Mouse (Mus musculus): ENCODE measurements at regions not wholly inside any gene's neighbourhood (a gene's known extent, or its start where the extent isn't known, plus 50 kb on each side); places are given as distances from the start of the nearest gene placed in this dataset.

- WGBS = 77% methylated on average over 4 of the region's 4 CpGs
- no peak overlapping the region for H3K27ac ChIP-seq (replicated peaks)
- no peaks in the 10 kb centered on the region for H3K27me3 ChIP-seq
- H3K36me3 ChIP-seq = no peaks in the 10 kb centered on the region
- H3K9me3 ChIP-seq = no peaks in the 10 kb centered on the region
- no peak overlapping the region for H3K4me2 ChIP-seq
- H3K4me3 ChIP-seq = no peak overlapping the region
- H3K9ac ChIP-seq = no peak overlapping the region
- no peaks in the 10 kb centered on the region for H3K4me1 ChIP-seq (replicated peaks)
- no peak for ATAC-seq (ENCODE audit: low read depth)
Measured at GRCm38 (mm10) chr3:151997534-151998107, 160.2 kb upstream of the Ptgfr start.

GRCm38 (mm10) chr3:151997111-151997510 is 159.7 kb upstream of the Ptgfr start:
- no peak overlapping the region for H3K9ac ChIP-seq
- H3K27ac ChIP-seq (replicated peaks) = no peak overlapping the region
- H3K9me3 ChIP-seq = no peaks in the 10 kb centered on the region
- no peaks in the 10 kb centered on the region for H3K36me3 ChIP-seq
- 86% methylated on average over 4 of the region's 4 CpGs for WGBS
- no peak overlapping the region for H3K4me3 ChIP-seq
- H3K4me2 ChIP-seq = no peak overlapping the region
- H3K4me1 ChIP-seq (replicated peaks) = no peaks in the 10 kb centered on the region
- ATAC-seq (ENCODE audit: low read depth) = no peak
- H3K27me3 ChIP-seq = no peaks in the 10 kb centered on the region

- H3K4me3 ChIP-seq = no peak overlapping the region
- WGBS = 65% methylated on average over 1 of the region's 1 CpGs
- ATAC-seq (ENCODE audit: low read depth) = no peak
Measured at GRCm38 (mm10) chr3:151988221-151988620, 150.8 kb upstream of the Ptgfr start.

GRCm38 (mm10) chr3:151978136-151978535 is 140.7 kb upstream of the Ptgfr start:
- H3K27ac ChIP-seq (replicated peaks) = no peak overlapping the region
- no peaks in the 10 kb centered on the region for H3K27me3 ChIP-seq
- H3K4me3 ChIP-seq = no peak overlapping the region
- H3K36me3 ChIP-seq = no peaks in the 10 kb centered on the region
- H3K9ac ChIP-seq = no peak overlapping the region
- no peaks in the 10 kb centered on the region for H3K9me3 ChIP-seq
- no peak for ATAC-seq (ENCODE audit: low read depth)
- no peak overlapping the region for H3K4me2 ChIP-seq
- H3K4me1 ChIP-seq (replicated peaks) = no peaks in the 10 kb centered on the region
- WGBS = 70% methylated on average over 1 of the region's 1 CpGs

More at GRCm38 (mm10) chr3:151988221-151988620, 150.8 kb upstream of the Ptgfr start:
- Histone ChIP-seq H3K9me3 (no peaks in the 10 kb centered on the region), H3K9ac (no peak overlapping the region), H3K36me3 (no peaks in the 10 kb centered on the region), H3K27ac (replicated peaks) (no peak overlapping the region), H3K4me2 (no peak overlapping the region), H3K27me3 (no peaks in the 10 kb centered on the region), H3K4me1 (replicated peaks) (no peaks in the 10 kb centered on the region)

GRCm38 (mm10) chr3:151977651-151978050 is 140.2 kb upstream of the Ptgfr start:
- Histone ChIP-seq H3K4me3 (no peak overlapping the region), H3K27me3 (no peaks in the 10 kb centered on the region), H3K9me3 (no peaks in the 10 kb centered on the region), H3K9ac (no peak overlapping the region), H3K4me2 (no peak overlapping the region), H3K36me3 (no peaks in the 10 kb centered on the region), H3K27ac (replicated peaks) (no peak overlapping the region), H3K4me1 (replicated peaks) (no peaks in the 10 kb centered on the region)
- ATAC-seq (ENCODE audit: low read depth) = no peak
- WGBS = 92% methylated on average over 4 of the region's 4 CpGs

GRCm38 (mm10) chr3:151949865-151950264 is 112.4 kb upstream of the Ptgfr start:
- Histone ChIP-seq H3K4me1 (replicated peaks) (no peaks in the 10 kb centered on the region), H3K4me2 (no peak overlapping the region), H3K4me3 (no peak overlapping the region), H3K9ac (no peak overlapping the region), H3K9me3 (no peaks in the 10 kb centered on the region), H3K27ac (replicated peaks) (no peak overlapping the region), H3K36me3 (no peaks in the 10 kb centered on the region), H3K27me3 (no peaks in the 10 kb centered on the region)
- 88% methylated on average over 3 of the region's 3 CpGs for WGBS
- ATAC-seq (ENCODE audit: low read depth) = no peak

- Histone ChIP-seq H3K9ac (no peak overlapping the region), H3K27me3 (no peaks in the 10 kb centered on the region), H3K4me3 (no peak overlapping the region), H3K36me3 (no peaks in the 10 kb centered on the region), H3K9me3 (no peaks in the 10 kb centered on the region), H3K4me2 (no peak overlapping the region), H3K27ac (replicated peaks) (no peak overlapping the region), H3K4me1 (replicated peaks) (no peaks in the 10 kb centered on the region)
- WGBS = 93% methylated on average over 5 of the region's 5 CpGs
- ATAC-seq (ENCODE audit: low read depth) = no peak
Measured at GRCm38 (mm10) chr3:151948015-151948645, 110.7 kb upstream of the Ptgfr start.

GRCm38 (mm10) chr3:151945916-151946315 is 108.5 kb upstream of the Ptgfr start:
- Histone ChIP-seq H3K27ac (replicated peaks) (no peak overlapping the region), H3K4me3 (no peak overlapping the region), H3K9ac (no peak overlapping the region), H3K4me2 (no peak overlapping the region), H3K36me3 (no peaks in the 10 kb centered on the region), H3K9me3 (no peaks in the 10 kb centered on the region), H3K27me3 (no peaks in the 10 kb centered on the region), H3K4me1 (replicated peaks) (no peaks in the 10 kb centered on the region)
- ATAC-seq (ENCODE audit: low read depth) = no peak
- WGBS = 85% methylated on average over 3 of the region's 3 CpGs

- WGBS = 69% methylated on average over 3 of the region's 3 CpGs
- H3K27ac ChIP-seq (replicated peaks) = no peak overlapping the region
- H3K9me3 ChIP-seq = no peaks in the 10 kb centered on the region
- no peak overlapping the region for H3K4me2 ChIP-seq
- no peaks in the 10 kb centered on the region for H3K27me3 ChIP-seq
- H3K9ac ChIP-seq = no peak overlapping the region
- no peaks in the 10 kb centered on the region for H3K4me1 ChIP-seq (replicated peaks)
- no peaks in the 10 kb centered on the region for H3K36me3 ChIP-seq
- H3K4me3 ChIP-seq = no peak overlapping the region
- ATAC-seq (ENCODE audit: low read depth) = no peak
Measured at GRCm38 (mm10) chr3:151943542-151943941, 106.1 kb upstream of the Ptgfr start.

- Histone ChIP-seq H3K27me3 (no peaks in the 10 kb centered on the region), H3K4me1 (replicated peaks) (no peaks in the 10 kb centered on the region), H3K4me2 (no peak overlapping the region), H3K36me3 (no peaks in the 10 kb centered on the region), H3K9me3 (no peaks in the 10 kb centered on the region), H3K27ac (replicated peaks) (no peak overlapping the region), H3K4me3 (no peak overlapping the region), H3K9ac (no peak overlapping the region)
- ATAC-seq (ENCODE audit: low read depth) = no peak
- 88% methylated on average over 2 of the region's 2 CpGs for WGBS
Measured at GRCm38 (mm10) chr3:151938472-151939029, 101.1 kb upstream of the Ptgfr start.

GRCm38 (mm10) chr3:151931656-151932055 is 94.2 kb upstream of the Ptgfr start:
- no peaks in the 10 kb centered on the region for H3K27me3 ChIP-seq
- ATAC-seq (ENCODE audit: low read depth) = no peak
- H3K4me2 ChIP-seq = no peak overlapping the region
- H3K36me3 ChIP-seq = no peaks in the 10 kb centered on the region
- H3K9ac ChIP-seq = no peak overlapping the region
- H3K4me1 ChIP-seq (replicated peaks) = no peaks in the 10 kb centered on the region
- H3K9me3 ChIP-seq = peaks cover 4% of the 10 kb centered on the region; the same call in 1 of the 2 replicates
- H3K27ac ChIP-seq (replicated peaks) = no peak overlapping the region
- H3K4me3 ChIP-seq = no peak overlapping the region

GRCm38 (mm10) chr3:151931096-151931495 is 93.7 kb upstream of the Ptgfr start:
- H3K4me2 ChIP-seq = no peak overlapping the region
- H3K27me3 ChIP-seq = no peaks in the 10 kb centered on the region
- peaks cover 10% of the 10 kb centered on the region; the same call in 1 of the 2 replicates for H3K9me3 ChIP-seq
- no peak overlapping the region for H3K4me3 ChIP-seq
- 81% methylated on average over 3 of the region's 3 CpGs for WGBS
- ATAC-seq (ENCODE audit: low read depth) = no peak
- no peak overlapping the region for H3K27ac ChIP-seq (replicated peaks)
- no peaks in the 10 kb centered on the region for H3K4me1 ChIP-seq (replicated peaks)
- no peaks in the 10 kb centered on the region for H3K36me3 ChIP-seq
- H3K9ac ChIP-seq = no peak overlapping the region
